In genomic region chr13:104139369-104140209, GRCm38 (mm10) we compare ENCODE assay signal across 8 mouse cellular contexts. TPM values are rescaled to one million over a fixed set of nuclear protein-coding genes. Genes with fewer than 3 reads are reported as not detected.
DNase-seq lines count a peak whose midpoint lies in the region; ATAC-seq lines count a peak whose summit lies in the region.

No protein-coding gene starts in this region.

- H3K4me3 ChIP-seq in kidney, embryonic 16.5 days (ENCODE audit: low read length) = no peak overlapping the region
- no peak overlapping the region for H3K4me3 ChIP-seq in limb, embryonic 11.5 days (ENCODE audit: low read depth, low read length)
- no peak overlapping the region for H3K4me3 ChIP-seq in midbrain, embryonic 16.5 days (ENCODE audit: low read depth, low read length)

- H3K4me2 ChIP-seq in kidney, embryonic 16.5 days (replicated peaks; ENCODE audit: low read depth, low read length) = no peak overlapping the region; the same call in 1 of the 2 replicates
- no peak overlapping the region for H3K4me2 ChIP-seq in limb, embryonic 11.5 days (ENCODE audit: low read depth, severe bottlenecking)
- H3K4me2 ChIP-seq in midbrain, embryonic 16.5 days (ENCODE audit: low read length) = no peak overlapping the region

- H3K4me1 ChIP-seq in kidney, embryonic 16.5 days (ENCODE audit: insufficient read depth, low read length) = no peaks in the 10 kb centered on the region
- no peaks in the 10 kb centered on the region for H3K4me1 ChIP-seq in limb, embryonic 11.5 days (ENCODE audit: control insufficient read depth, insufficient read depth, low read length)
- H3K4me1 ChIP-seq in midbrain, embryonic 16.5 days (ENCODE audit: control insufficient read depth, insufficient read depth, low read length) = no peaks in the 10 kb centered on the region

- H3K36me3 ChIP-seq in kidney, embryonic 16.5 days (ENCODE audit: insufficient read depth, low read length) = peaks cover 17% of the 10 kb centered on the region
- peaks cover 2% of the 10 kb centered on the region for H3K36me3 ChIP-seq in limb, embryonic 11.5 days (ENCODE audit: control insufficient read depth, insufficient read depth, low read length)
- peaks cover 17% of the 10 kb centered on the region for H3K36me3 ChIP-seq in midbrain, embryonic 16.5 days (ENCODE audit: control insufficient read depth, insufficient read depth, low read length)

- no peak overlapping the region for H3K9ac ChIP-seq in kidney, embryonic 16.5 days (replicated peaks; ENCODE audit: low read length)
- H3K9ac ChIP-seq in limb, embryonic 11.5 days (ENCODE audit: low read length) = no peak overlapping the region
- H3K9ac ChIP-seq in midbrain, embryonic 16.5 days (ENCODE audit: low read depth, low read length) = no peak overlapping the region

- no peaks in the 10 kb centered on the region for H3K27me3 ChIP-seq in kidney, embryonic 16.5 days (ENCODE audit: insufficient read depth, low read length)
- no peaks in the 10 kb centered on the region for H3K27me3 ChIP-seq in limb, embryonic 11.5 days (ENCODE audit: control insufficient read depth, insufficient read depth, low read length)
- no peaks in the 10 kb centered on the region for H3K27me3 ChIP-seq in midbrain, embryonic 16.5 days (ENCODE audit: control insufficient read depth, insufficient read depth, low read depth, low read length)

- DNase-seq in kidney, adult 11 months = peak; percentile 64
- DNase-seq in embryo, embryonic 11.5 days (ENCODE audit: low read depth, low spot score) = peak; percentile 63
- peak; percentile 61 to 79 for DNase-seq in gastrocnemius, postnatal 4 days (ENCODE audit: low spot score in 2 of 2)
- peak; percentile 84 for DNase-seq in kidney, adult 18-20 months
- DNase-seq in limb, embryonic 11.5 days (ENCODE audit: low spot score) = peak; percentile 85
- peak; percentile 79 to 89 for DNase-seq in spleen, postnatal 10 days (ENCODE audit: low spot score in 2 of 2)

- no peak for ATAC-seq in kidney, embryonic 16.5 days (ENCODE audit: low FRiP score, low TSS enrichment)
- no peak for ATAC-seq in limb, embryonic 11.5 days (ENCODE audit: insufficient number of reproducible peaks, low FRiP score, low TSS enrichment, low read depth)
- ATAC-seq in midbrain, embryonic 16.5 days = peak; percentile 54; the same call in 1 of the 2 replicates

- H3K9me3 ChIP-seq in kidney, embryonic 16.5 days (ENCODE audit: low read length) = no peaks in the 10 kb centered on the region
- no peaks in the 10 kb centered on the region for H3K9me3 ChIP-seq in limb, embryonic 11.5 days (ENCODE audit: control insufficient read depth, low read length)
- H3K9me3 ChIP-seq in midbrain, embryonic 16.5 days (replicated peaks; ENCODE audit: control insufficient read depth, low read length, poor library complexity, severe bottlenecking) = no peaks in the 10 kb centered on the region

- 46% methylated on average over 13 of the region's 13 CpGs for WGBS in kidney, embryonic 16.5 days
- WGBS in limb, embryonic 11.5 days = 46% methylated on average over 13 of the region's 13 CpGs
- WGBS in midbrain, embryonic 16.5 days = 41% methylated on average over 13 of the region's 13 CpGs

- H3K27ac ChIP-seq in kidney, embryonic 16.5 days (ENCODE audit: low read length) = no peak overlapping the region
- no peak overlapping the region for H3K27ac ChIP-seq in limb, embryonic 11.5 days (replicated peaks; ENCODE audit: low read depth, low read length)
- H3K27ac ChIP-seq in midbrain, embryonic 16.5 days (ENCODE audit: low read length) = no peak overlapping the region

RNA-seq across cellular contexts. Expression of gene Sgtb, which starts 30.0 kb away (rescaled TPM):
- 6.7 and 7.1 TPM in 2 replicates for polyA plus RNA-seq in kidney, embryonic 16.5 days (2015; fragmentation: Nextera tagmentation; extraction: Ambion mirVana)
- 1 to 10 TPM; 3.3 to 3.5 TPM for total RNA-seq in gastrocnemius, postnatal 4 days (2021)
- polyA plus RNA-seq in limb, embryonic 11.5 days (2014; fragmentation: Nextera tagmentation; extraction: Ambion mirVana) = 9.1 and 9.4 TPM in 2 replicates
- 29.0 and 29.1 TPM in 2 replicates for polyA plus RNA-seq in midbrain, embryonic 16.5 days (2015; fragmentation: Nextera tagmentation; extraction: Ambion mirVana)

RNA-seq across cellular contexts. Expression of gene Nln, which starts 30.2 kb away (rescaled TPM):
- polyA plus RNA-seq in kidney, embryonic 16.5 days (2015; fragmentation: Nextera tagmentation; extraction: Ambion mirVana) = 19.7 and 20.5 TPM in 2 replicates
- total RNA-seq in gastrocnemius, postnatal 4 days (2021) = 10 to 100 TPM; 15.3 TPM
- 21.0 and 22.7 TPM in 2 replicates for polyA plus RNA-seq in limb, embryonic 11.5 days (2014; fragmentation: Nextera tagmentation; extraction: Ambion mirVana)
- polyA plus RNA-seq in midbrain, embryonic 16.5 days (2015; fragmentation: Nextera tagmentation; extraction: Ambion mirVana) = 76.3 and 82.4 TPM in 2 replicates

RNA-seq across cellular contexts. Expression of gene Trappc13, which starts 38.7 kb away (rescaled TPM):
- 60.5 and 62.7 TPM in 2 replicates for polyA plus RNA-seq in kidney, embryonic 16.5 days (2015; fragmentation: Nextera tagmentation; extraction: Ambion mirVana)
- 10 to 100 TPM; 35.1 to 39.7 TPM for total RNA-seq in gastrocnemius, postnatal 4 days (2021)
- 63.6 and 76.9 TPM in 2 replicates for polyA plus RNA-seq in limb, embryonic 11.5 days (2014; fragmentation: Nextera tagmentation; extraction: Ambion mirVana)
- polyA plus RNA-seq in midbrain, embryonic 16.5 days (2015; fragmentation: Nextera tagmentation; extraction: Ambion mirVana) = 51.6 and 61.1 TPM in 2 replicates

RNA-seq across cellular contexts. Expression of gene Trim23, which starts 39.0 kb away (rescaled TPM):
- 19.7 and 21.2 TPM in 2 replicates for polyA plus RNA-seq in kidney, embryonic 16.5 days (2015; fragmentation: Nextera tagmentation; extraction: Ambion mirVana)
- total RNA-seq in gastrocnemius, postnatal 4 days (2021) = 10 to 100 TPM; 19.7 to 23.0 TPM
- polyA plus RNA-seq in limb, embryonic 11.5 days (2014; fragmentation: Nextera tagmentation; extraction: Ambion mirVana) = 22.8 and 23.5 TPM in 2 replicates
- 41.7 and 43.4 TPM in 2 replicates for polyA plus RNA-seq in midbrain, embryonic 16.5 days (2015; fragmentation: Nextera tagmentation; extraction: Ambion mirVana)
